Mouse (Mus musculus): ENCODE results near the gene Adcy4.

Gene Adcy4

GRCm38 (mm10) chr14:55720666-55721065, 63.2 kb downstream of the Adcy4 start:
- no peak for DNase-seq (ENCODE audit: low read depth, low spot score)

- DNase-seq (ENCODE audit: low read depth, low spot score) = no peak
These were observed 64.2 kb downstream of the Adcy4 start for GRCm38 (mm10) chr14:55719737-55720136.

Measured in CD4-positive helper T cell, adult 2 months (primary cell).